Mouse (Mus musculus): ENCODE data around the gene Aptx. TPM values are rescaled to one million over a fixed set of nuclear protein-coding genes. Genes with fewer than 3 reads are reported as not detected.

Aptx gene
- total RNA-seq, 1 experiment = 14.7 TPM

- Histone ChIP-seq H3K9ac (ENCODE audit: insufficient read depth, low read depth, low read length, poor library complexity, severe bottlenecking) (no peak overlapping the region), H3K9me3 (ENCODE audit: control insufficient read depth, insufficient read depth, low read depth, low read length) (no peaks in the 10 kb centered on the region), H3K36me3 (ENCODE audit: control insufficient read depth, insufficient read depth, low read length, poor library complexity, severe bottlenecking) (peaks cover 4% of the 10 kb centered on the region; the same call in 1 of the 2 replicates), H3K4me3 (ENCODE audit: insufficient read depth in 1 of 2, low read depth in 1 of 2, low read length in 2 of 2, poor library complexity in 1 of 2, severe bottlenecking in 1 of 2) (no peak overlapping the region), H3K4me1 (ENCODE audit: control insufficient read depth in 2 of 2, insufficient read depth in 2 of 2, low read length in 2 of 2, poor library complexity in 1 of 2) (peaks cover 0 to 2% of the 10 kb centered on the region in 2 experiments; a peak in 1 of 4 replicates), H3K27ac (ENCODE audit: insufficient read depth, low read depth, low read length, poor library complexity, severe bottlenecking) (no peak overlapping the region)
- no peak for DNase-seq (ENCODE audit: low read depth, low spot score)
- no peak for TF ChIP-seq CHD2 (IDR thresholded peaks at IDR 0.05; ENCODE audit: low read depth, low read length)
- TF ChIP-seq ZC3H11A (IDR thresholded peaks at IDR 0.05; ENCODE audit: borderline replicate concordance, low read depth, low read length) = no peak
- TF ChIP-seq MAFK (IDR thresholded peaks at IDR 0.05; ENCODE audit: insufficient read depth, low read depth, low read length) = no peak
- TF ChIP-seq HCFC1 (IDR thresholded peaks at IDR 0.05; ENCODE audit: borderline replicate concordance, insufficient read depth, low read length) = no peak
- no peak for TF ChIP-seq ZNF384 (IDR thresholded peaks at IDR 0.05; ENCODE audit: low read depth, low read length)
- in situ Hi-C loops (cut with MboI; ENCODE audit: low sequenced_read_pairs in 2 of 2, unreplicated experiment in 2 of 2) = loop anchor here (25.0 kb wide), 2 partner anchors 395 to 545 kb away; partner anchors contain the start of genes Aco1 (in 2 of the 2) and Ndufb6 (in 1 of the 2)
Observed at GRCm38 (mm10) chr4:40682359-40682758, 20.6 kb downstream of the Aptx start.

GRCm38 (mm10) chr4:40681908-40682307, 21.1 kb downstream of the Aptx start:
- TF ChIP-seq ZC3H11A (IDR thresholded peaks at IDR 0.05; ENCODE audit: borderline replicate concordance, low read depth, low read length) (0 out of 2 replicates have a peak, but pooled peaks have one; percentile 43), HCFC1 (IDR thresholded peaks at IDR 0.05; ENCODE audit: borderline replicate concordance, insufficient read depth, low read length) (no peak), CHD2 (IDR thresholded peaks at IDR 0.05; ENCODE audit: low read depth, low read length) (no peak), ZNF384 (IDR thresholded peaks at IDR 0.05; ENCODE audit: low read depth, low read length) (no peak)
- Histone ChIP-seq H3K4me3 (ENCODE audit: insufficient read depth in 1 of 2, low read depth in 1 of 2, low read length in 2 of 2, poor library complexity in 1 of 2, severe bottlenecking in 1 of 2) (no peak overlapping the region), H3K36me3 (ENCODE audit: control insufficient read depth, insufficient read depth, low read length, poor library complexity, severe bottlenecking) (peaks cover 4% of the 10 kb centered on the region; the same call in 1 of the 2 replicates), H3K27ac (ENCODE audit: insufficient read depth, low read depth, low read length, poor library complexity, severe bottlenecking) (no peak overlapping the region), H3K4me1 (ENCODE audit: control insufficient read depth in 2 of 2, insufficient read depth in 2 of 2, low read length in 2 of 2, poor library complexity in 1 of 2) (peaks cover 0 to 2% of the 10 kb centered on the region in 2 experiments; a peak in 1 of 4 replicates), H3K9ac (ENCODE audit: insufficient read depth, low read depth, low read length, poor library complexity, severe bottlenecking) (no peak overlapping the region), H3K9me3 (ENCODE audit: control insufficient read depth, insufficient read depth, low read depth, low read length) (no peaks in the 10 kb centered on the region)
- peak; percentile 58 for DNase-seq (ENCODE audit: low read depth, low spot score)
- in situ Hi-C loops (cut with MboI; ENCODE audit: low sequenced_read_pairs in 2 of 2, unreplicated experiment in 2 of 2) = loop anchor here (25.0 kb wide), 2 partner anchors 395 to 545 kb away; partner anchors contain the start of genes Aco1 (in 2 of the 2) and Ndufb6 (in 1 of the 2)

- in situ Hi-C loops (cut with MboI; ENCODE audit: low sequenced_read_pairs in 2 of 2, unreplicated experiment in 2 of 2) = loop anchor here (25.0 kb wide), 2 partner anchors 393 to 543 kb away; partner anchors contain the start of genes Aco1 (in 2 of the 2) and Ndufb6 (in 1 of the 2)
- no peaks in the 10 kb centered on the region for H3K36me3 ChIP-seq (ENCODE audit: control insufficient read depth, insufficient read depth, low read length, poor library complexity, severe bottlenecking)
- TF ChIP-seq CHD2 (IDR thresholded peaks at IDR 0.05; ENCODE audit: low read depth, low read length) = no peak
- peak; percentile 56; the same call in 1 of the 2 replicates for TF ChIP-seq ZC3H11A (IDR thresholded peaks at IDR 0.05; ENCODE audit: borderline replicate concordance, low read depth, low read length)
- no peak for TF ChIP-seq HCFC1 (IDR thresholded peaks at IDR 0.05; ENCODE audit: borderline replicate concordance, insufficient read depth, low read length)
- no peak for TF ChIP-seq MAFK (IDR thresholded peaks at IDR 0.05; ENCODE audit: insufficient read depth, low read depth, low read length)
- peak; percentile 92 for TF ChIP-seq ZNF384 (IDR thresholded peaks at IDR 0.05; ENCODE audit: low read depth, low read length)
- no peak overlapping the region for H3K27ac ChIP-seq (ENCODE audit: insufficient read depth, low read depth, low read length, poor library complexity, severe bottlenecking)
- no peak overlapping the region for H3K4me3 ChIP-seq (ENCODE audit: insufficient read depth in 1 of 2, low read depth in 1 of 2, low read length in 2 of 2, poor library complexity in 1 of 2, severe bottlenecking in 1 of 2)
- no peaks in the 10 kb centered on the region for H3K9me3 ChIP-seq (ENCODE audit: control insufficient read depth, insufficient read depth, low read depth, low read length)
- no peak overlapping the region for H3K9ac ChIP-seq (ENCODE audit: insufficient read depth, low read depth, low read length, poor library complexity, severe bottlenecking)
- peaks cover 0 to 3% of the 10 kb centered on the region in 2 experiments; a peak in 1 of 4 replicates for H3K4me1 ChIP-seq (ENCODE audit: control insufficient read depth in 2 of 2, insufficient read depth in 2 of 2, low read length in 2 of 2, poor library complexity in 1 of 2)
- DNase-seq (ENCODE audit: low read depth, low spot score) = peak; percentile 68
Observed at GRCm38 (mm10) chr4:40680250-40680860, 22.6 kb downstream of the Aptx start.

- in situ Hi-C loops (cut with MboI; ENCODE audit: low sequenced_read_pairs in 2 of 2, unreplicated experiment in 2 of 2) = loop anchor here (10.0 to 25.0 kb wide), 3 partner anchors 382 to 540 kb away; partner anchors contain the start of genes Aco1 (in 2 of the 2) and Ndufb6 (in 1 of the 2)
- DNase-seq (ENCODE audit: low read depth, low spot score) = no peak
- Histone ChIP-seq H3K36me3 (ENCODE audit: control insufficient read depth, insufficient read depth, low read length, poor library complexity, severe bottlenecking) (no peaks in the 10 kb centered on the region), H3K9ac (ENCODE audit: insufficient read depth, low read depth, low read length, poor library complexity, severe bottlenecking) (no peak overlapping the region), H3K4me1 (ENCODE audit: control insufficient read depth in 2 of 2, insufficient read depth in 2 of 2, low read length in 2 of 2, poor library complexity in 1 of 2) (peaks cover 0 to 3% of the 10 kb centered on the region in 2 experiments; a peak in 1 of 4 replicates), H3K4me3 (ENCODE audit: insufficient read depth in 1 of 2, low read depth in 1 of 2, low read length in 2 of 2, poor library complexity in 1 of 2, severe bottlenecking in 1 of 2) (no peak overlapping the region), H3K9me3 (ENCODE audit: control insufficient read depth, insufficient read depth, low read depth, low read length) (no peaks in the 10 kb centered on the region), H3K27ac (ENCODE audit: insufficient read depth, low read depth, low read length, poor library complexity, severe bottlenecking) (no peak overlapping the region)
- no peak for TF ChIP-seq ZC3H11A (IDR thresholded peaks at IDR 0.05; ENCODE audit: borderline replicate concordance, low read depth, low read length)
- no peak for TF ChIP-seq HCFC1 (IDR thresholded peaks at IDR 0.05; ENCODE audit: borderline replicate concordance, insufficient read depth, low read length)
- no peak for TF ChIP-seq CHD2 (IDR thresholded peaks at IDR 0.05; ENCODE audit: low read depth, low read length)
- TF ChIP-seq MAFK (IDR thresholded peaks at IDR 0.05; ENCODE audit: insufficient read depth, low read depth, low read length) = no peak
- TF ChIP-seq ZNF384 (IDR thresholded peaks at IDR 0.05; ENCODE audit: low read depth, low read length) = no peak
Observed at GRCm38 (mm10) chr4:40677132-40677531, 25.9 kb downstream of the Aptx start.
